Mouse (Mus musculus) CH12.LX (cell line): ENCODE measurements at regions not wholly inside any gene's neighbourhood (a gene's known extent, or its start where the extent isn't known, plus 50 kb on each side); places are given as distances from the start of the nearest gene placed in this dataset.
A peak's percentile ranks its signal among the peaks of the same experiment; 100 is the strongest.

Source experiments
- DNase-seq: peaks from one replicate; pipeline ENCODE4 v3.0.0-alpha.2; 2013; ENCODE audit errors: extremely low read depth
- H3K27ac ChIP-seq: 2 replicates; pipeline ENCODE4 v1.5.1; 2012; ENCODE audit warnings: low read depth, mild to moderate bottlenecking, control low read depth, moderate library complexity; ENCODE audit not compliant: insufficient read depth
- H3K27me3 ChIP-seq: replicated peaks from 2 replicates; pipeline ENCODE3; 2012; ENCODE audit warnings: inconsistent platforms
- H3K36me3 ChIP-seq, 2 experiments: replicated peaks in 1 of 2; 2 replicates each; pipeline versions ENCODE3 to v1.6.1; 2012; ENCODE audit warnings: inconsistent platforms in 1 of 2, low read length in 1 of 2, mild to moderate bottlenecking in 1 of 2, mixed read lengths in 1 of 2, moderate library complexity in 1 of 2; ENCODE audit not compliant: control insufficient read depth in 1 of 2, insufficient read depth in 1 of 2
- H3K4me1 ChIP-seq, 2 experiments: 2 replicates each; pipeline ENCODE4 v1.6.1; 2012; ENCODE audit warnings: inconsistent platforms in 1 of 2, moderate library complexity in 1 of 2; ENCODE audit not compliant: insufficient read depth in 2 of 2, control insufficient read depth in 1 of 2
- H3K4me2 ChIP-seq: 2 replicates; pipeline ENCODE4 v1.6.1; 2012; ENCODE audit warnings: low read depth, mild to moderate bottlenecking, control low read depth; ENCODE audit not compliant: poor library complexity, insufficient read depth, severe bottlenecking
- H3K4me3 ChIP-seq, 3 experiments: fragments of 150-350 bp in 1 of 3; sonication (generic) in 1 of 3; replicated peaks in 1 of 3; 2 replicates each; pipeline versions ENCODE3 to v1.5.1; 2011 to 2012; ENCODE audit warnings: low read depth in 2 of 3, low read length in 2 of 3, mild to moderate bottlenecking in 2 of 3, moderate library complexity in 2 of 3, control low read depth in 1 of 3, improper control_type of control experiment in 1 of 3, inconsistent platforms in 1 of 3, mixed read lengths in 1 of 3; ENCODE audit not compliant: poor library complexity in 1 of 3
- H3K79me2 ChIP-seq: replicated peaks from 2 replicates; pipeline ENCODE4 v1.6.1; 2012; ENCODE audit warnings: mild to moderate bottlenecking, moderate library complexity; ENCODE audit not compliant: control insufficient read depth, poor library complexity, insufficient read depth, severe bottlenecking; ENCODE audit errors: extremely low read depth
- H3K9ac ChIP-seq: 2 replicates; pipeline ENCODE4 v1.6.1; 2012; ENCODE audit warnings: low read depth, mild to moderate bottlenecking, control low read depth, moderate library complexity; ENCODE audit not compliant: insufficient read depth
- H3K9me3 ChIP-seq: replicated peaks from 2 replicates; pipeline ENCODE3; 2012; ENCODE audit warnings: low read length, inconsistent platforms, mixed read lengths
- CHD1 ChIP-seq: IDR thresholded peaks from 2 replicates; pipeline ENCODE4 v1.6.1; 2012; ENCODE audit warnings: low read depth, low read length, improper control_type of control experiment, inconsistent platforms
- E2F4 ChIP-seq: IDR thresholded peaks from 2 replicates; pipeline ENCODE4 v1.6.1; 2011; ENCODE audit warnings: low read depth, low read length, improper control_type of control experiment; ENCODE audit not compliant: insufficient replicate concordance
- ELF1 ChIP-seq: IDR thresholded peaks from 2 replicates; pipeline ENCODE4 v1.6.1; 2014; ENCODE audit warnings: low read depth, mild to moderate bottlenecking, inconsistent platforms, low read length, improper control_type of control experiment
- EP300 ChIP-seq: IDR thresholded peaks from 2 replicates; pipeline ENCODE4 v1.6.1; 2011; ENCODE audit warnings: low read length, improper control_type of control experiment
- GABPA ChIP-seq: IDR thresholded peaks from 2 replicates; pipeline ENCODE4 v1.6.1; 2012; ENCODE audit warnings: low read depth, low read length, improper control_type of control experiment, inconsistent platforms; ENCODE audit not compliant: insufficient replicate concordance
- HCFC1 ChIP-seq: IDR thresholded peaks from 2 replicates; pipeline ENCODE4 v1.6.1; 2012; ENCODE audit warnings: low read depth, mild to moderate bottlenecking, inconsistent platforms, low read length, improper control_type of control experiment
- IRF4 ChIP-seq: IDR thresholded peaks from 2 replicates; pipeline ENCODE4 v1.6.1; 2014; ENCODE audit warnings: low read depth, mild to moderate bottlenecking, inconsistent platforms, low read length, improper control_type of control experiment
- JUN ChIP-seq: IDR thresholded peaks from 2 replicates; pipeline ENCODE4 v1.6.1; 2011; ENCODE audit warnings: low read depth, mild to moderate bottlenecking, low read length, improper control_type of control experiment, moderate library complexity; ENCODE audit not compliant: insufficient read depth
- JUND ChIP-seq: conservative IDR thresholded peaks from 2 replicates; pipeline ENCODE4 v1.6.1; 2011; ENCODE audit warnings: low read depth, low read length, improper control_type of control experiment
- MAX ChIP-seq: IDR thresholded peaks from 2 replicates; pipeline ENCODE4 v1.6.1; 2011; ENCODE audit warnings: low read length, improper control_type of control experiment
- MYC ChIP-seq: IDR thresholded peaks from 2 replicates; pipeline ENCODE4 v1.6.1; 2011; ENCODE audit warnings: low read depth, mild to moderate bottlenecking, improper control_type of control experiment, low read length
- NRF1 ChIP-seq: IDR thresholded peaks from 2 replicates; pipeline ENCODE4 v1.6.1; 2014; ENCODE audit warnings: low read depth, mild to moderate bottlenecking, inconsistent platforms, low read length, improper control_type of control experiment, moderate library complexity
- POLR2A ChIP-seq: IDR thresholded peaks from 2 replicates; pipeline ENCODE4 v1.6.1; 2011; ENCODE audit warnings: low read depth, mild to moderate bottlenecking, improper control_type of control experiment, low read length
- POLR2AphosphoS2 ChIP-seq: IDR thresholded peaks from 2 replicates; pipeline ENCODE4 v1.6.1; 2011; ENCODE audit warnings: low read depth, low read length, improper control_type of control experiment
- SIN3A ChIP-seq: IDR thresholded peaks from 2 replicates; pipeline ENCODE4 v1.6.1; 2012; ENCODE audit warnings: low read length, improper control_type of control experiment, inconsistent platforms
- TCF12 ChIP-seq: IDR thresholded peaks from 2 replicates; pipeline ENCODE4 v1.6.1; 2014; ENCODE audit warnings: low read depth, mild to moderate bottlenecking, inconsistent platforms, low read length, improper control_type of control experiment
- UBTF ChIP-seq: IDR thresholded peaks from 2 replicates; pipeline ENCODE4 v1.6.1; 2012; ENCODE audit warnings: low read depth, mild to moderate bottlenecking, inconsistent platforms, low read length, improper control_type of control experiment, moderate library complexity
- USF1 ChIP-seq: IDR thresholded peaks from 2 replicates; pipeline ENCODE4 v1.6.1; 2014; ENCODE audit warnings: low read depth, mild to moderate bottlenecking, inconsistent platforms, low read length, improper control_type of control experiment
- ZC3H11A ChIP-seq: IDR thresholded peaks from 2 replicates; pipeline ENCODE4 v1.6.1; 2012; ENCODE audit warnings: low read depth, mild to moderate bottlenecking, inconsistent platforms, low read length, improper control_type of control experiment
- ZMIZ1 ChIP-seq: IDR thresholded peaks from 2 replicates; pipeline ENCODE4 v1.6.1; 2012; ENCODE audit warnings: low read depth, mild to moderate bottlenecking, inconsistent platforms, low read length, improper control_type of control experiment
- ZNF384 ChIP-seq: IDR thresholded peaks from 2 replicates; pipeline ENCODE4 v1.6.1; 2012; ENCODE audit warnings: low read depth, low read length, improper control_type of control experiment, inconsistent platforms
- dilution Hi-C: fragments of 300-500 bp; cut with MboI; formaldehyde crosslinking; loops from 2 replicates; pipeline ENCODE4 v1.14.3; 2020; ENCODE audit warnings: low sequenced_read_pairs; ENCODE audit not compliant: extremely low pct_unique_long_range_greater_than_20kb, extremely low pct_ligation_motif_present
- in situ Hi-C: fragments of 300-500 bp; cut with MboI; formaldehyde crosslinking; loops from 3 replicates; pipeline ENCODE4 v1.14.3; 2019; ENCODE audit warnings: low sequenced_read_pairs, low pct_ligation_motif_present, low pct_unique_long_range_greater_than_20kb, mixed read lengths

DNA sequence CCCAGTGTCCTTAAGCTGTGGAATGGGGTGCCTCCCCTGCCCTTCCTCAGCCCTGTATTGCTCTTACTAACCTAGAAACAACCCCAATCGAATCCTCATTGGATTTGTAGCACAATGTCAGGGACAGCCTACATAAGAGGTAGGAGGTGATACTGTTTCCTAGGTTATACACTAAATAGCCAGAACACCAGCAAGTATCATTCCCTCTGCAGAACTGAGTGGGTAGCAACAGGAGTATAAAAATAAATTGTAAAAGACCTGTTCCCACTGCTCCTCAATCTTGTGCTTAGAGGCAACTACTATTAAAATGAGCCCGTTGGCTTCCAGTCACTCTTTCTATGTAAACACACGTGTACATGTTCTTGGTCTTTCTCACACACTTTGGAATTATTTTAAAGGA, 52.2 kb upstream of the Tnfaip3 start:
- Histone ChIP-seq H3K27me3 (no peaks in the 10 kb centered on the region), H3K4me2 (peak overlapping the region; percentile 40; the same call in 1 of the 2 replicates), H3K79me2 (no peaks in the 10 kb centered on the region), H3K9me3 (no peaks in the 10 kb centered on the region), H3K4me1 (peaks cover 16 to 51% of the 10 kb centered on the region in 2 experiments), H3K9ac (no peak overlapping the region; the same call in 1 of the 2 replicates), H3K27ac (no peak overlapping the region), H3K4me3 (no peak overlapping the region), H3K36me3 (no peaks in the 10 kb centered on the region)
- in situ Hi-C loops (no loop called here), dilution Hi-C loops (no loop called here)
- no peak for DNase-seq
- TF ChIP-seq POLR2A (no peak), ZC3H11A (no peak), MAX (no peak), NRF1 (no peak), GABPA (no peak), JUN (no peak), MYC (no peak), CHD1 (no peak), ZMIZ1 (no peak), USF1 (no peak), JUND (no peak), IRF4 (no peak), HCFC1 (no peak), POLR2AphosphoS2 (no peak), ZNF384 (no peak), EP300 (no peak), TCF12 (no peak), E2F4 (no peak), ELF1 (no peak)

DNA sequence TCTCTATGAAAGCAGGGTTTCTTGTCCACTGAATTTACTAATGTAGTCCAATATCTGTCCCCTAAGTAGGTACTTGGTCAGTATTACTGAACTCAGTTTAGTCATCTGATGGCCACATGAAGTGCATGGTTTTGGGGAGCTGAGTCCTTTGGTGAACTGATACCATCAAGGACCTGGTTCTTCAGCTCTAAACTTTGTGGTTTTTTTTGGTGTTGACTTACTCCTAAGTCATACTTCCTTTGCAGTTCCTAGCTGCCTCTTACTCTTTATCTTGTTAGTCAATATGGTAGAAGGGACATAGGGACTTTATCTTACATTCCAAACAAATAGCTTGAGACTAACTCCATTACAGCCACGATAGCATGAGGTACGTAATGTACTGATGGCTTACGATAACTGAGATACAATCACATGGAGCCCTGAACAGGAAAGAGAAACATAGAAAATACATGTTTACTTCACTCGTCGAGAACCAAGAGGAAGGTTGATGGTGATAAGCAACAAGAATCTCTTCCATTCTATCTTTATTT, 51.4 kb upstream of the Tnfaip3 start:
- no peak for DNase-seq

More for the DNA sequence above, 51.4 kb upstream of the Tnfaip3 start:
- Histone ChIP-seq H3K27me3 (no peaks in the 10 kb centered on the region), H3K9ac (no peak overlapping the region), H3K36me3 (no peaks in the 10 kb centered on the region), H3K79me2 (no peaks in the 10 kb centered on the region), H3K4me2 (no peak overlapping the region), H3K4me3 (no peak overlapping the region), H3K4me1 (peaks cover 23 to 58% of the 10 kb centered on the region in 2 experiments), H3K27ac (no peak overlapping the region), H3K9me3 (no peaks in the 10 kb centered on the region)
- TF ChIP-seq SIN3A (no peak), IRF4 (no peak), ZNF384 (no peak), MYC (no peak), UBTF (no peak)
- dilution Hi-C loops (no loop called here), in situ Hi-C loops (no loop called here)
